Mouse (Mus musculus) midbrain, embryonic 14.5 days (tissue): ENCODE measurements around the gene Tmem263. TPM values are rescaled to one million over a fixed set of nuclear protein-coding genes. Genes with fewer than 3 reads are reported as not detected.

Experiments used
- ATAC-seq: fragments of 200-750 bp; cut with Nextera tagmentation; 2 replicates; pipeline ENCODE4 v1.8.0; 2017; ENCODE audit warnings: moderate number of reproducible peaks, moderate library complexity; ENCODE audit not compliant: low FRiP score, low TSS enrichment
- DNase-seq: peaks from one replicate; pipeline ENCODE4 v3.0.0-alpha.2; 2015
- H3K27ac ChIP-seq: fragments of 300-500 bp; sonication (generic); replicated peaks from 2 replicates; pipeline ENCODE4 v1.5.1; 2014; ENCODE audit warnings: mild to moderate bottlenecking, low read depth, low read length, moderate library complexity
- H3K27me3 ChIP-seq: fragments of 300-500 bp; sonication (generic); 2 replicates; pipeline ENCODE4 v1.6.1; 2014; ENCODE audit warnings: low read length, control low read depth, mixed read lengths; ENCODE audit not compliant: control insufficient read depth, insufficient read depth
- H3K36me3 ChIP-seq: fragments of 300-500 bp; sonication (generic); 2 replicates; pipeline ENCODE4 v1.6.1; 2014; ENCODE audit warnings: low read length, control low read depth; ENCODE audit not compliant: control insufficient read depth, insufficient read depth
- H3K4me1 ChIP-seq: fragments of 300-500 bp; sonication (generic); 2 replicates; pipeline ENCODE4 v1.6.1; 2014; ENCODE audit warnings: mild to moderate bottlenecking, antibody characterized with exemption, low read length, control low read depth; ENCODE audit not compliant: control insufficient read depth, insufficient read depth
- H3K4me2 ChIP-seq: fragments of 300-500 bp; sonication (generic); 2 replicates; pipeline ENCODE4 v1.6.1; 2014; ENCODE audit warnings: mild to moderate bottlenecking, low read length, moderate library complexity
- H3K4me3 ChIP-seq: fragments of 300-500 bp; sonication (generic); replicated peaks from 2 replicates; pipeline ENCODE4 v1.5.1; 2014; ENCODE audit warnings: low read depth, low read length
- H3K9ac ChIP-seq: fragments of 300-500 bp; sonication (generic); replicated peaks from 2 replicates; pipeline ENCODE4 v1.6.1; 2014; ENCODE audit warnings: mild to moderate bottlenecking, low read length, moderate library complexity
- H3K9me3 ChIP-seq: fragments of 300-500 bp; sonication (generic); 2 replicates; pipeline ENCODE4 v1.6.1; 2016; ENCODE audit warnings: low read length, control low read depth, mixed read lengths; ENCODE audit not compliant: control insufficient read depth
- WGBS: fragments of 180-500 bp; shearing (Covaris S2); extraction: QIAGEN DNeasy Blood & Tissue Kit; methylation state at CpG from one replicate; pipeline ENCODE4 v1.1.7; 2014; 5-methylcytosine and 5-hydroxymethylcytosine counted together
- polyA plus RNA-seq: library from polyadenylated mRNA; unstranded; fragments of >200 nt; fragmentation: Nextera tagmentation; extraction: Ambion mirVana; gene quantifications from 2 replicates; pipeline ENCODE4 v1.2.1, GENCODE M21; 2014

The Tmem263 gene
- polyA plus RNA-seq, 1 experiment from 2014 or later: 50.6 TPM

GRCm38 (mm10) chr10:85159989-85160619, 57.7 kb downstream of the Tmem263 start:
- Histone ChIP-seq H3K27me3 (no peaks in the 10 kb centered on the region), H3K9ac (no peak overlapping the region), H3K36me3 (no peaks in the 10 kb centered on the region), H3K4me1 (peaks cover 6% of the 10 kb centered on the region; the same call in 1 of the 2 replicates), H3K4me3 (no peak overlapping the region), H3K27ac (no peak overlapping the region), H3K9me3 (no peaks in the 10 kb centered on the region), H3K4me2 (no peak overlapping the region)
- 96% methylated on average over 1 of the region's 1 CpGs for WGBS
- ATAC-seq (no peak), DNase-seq (no peak)

GRCm38 (mm10) chr10:85161745-85162351, 59.4 kb downstream of the Tmem263 start:
- H3K4me1 ChIP-seq: peaks cover 6% of the 10 kb centered on the region; the same call in 1 of the 2 replicates
- no peaks in the 10 kb centered on the region for H3K9me3 ChIP-seq
- no peaks in the 10 kb centered on the region for H3K36me3 ChIP-seq
- 0 out of 2 replicates have a peak overlapping the region, but pooled peaks have one; percentile 38 for H3K27ac ChIP-seq
- DNase-seq (peak; percentile 76), ATAC-seq (no peak)
- H3K9ac ChIP-seq: no peak overlapping the region
- no peaks in the 10 kb centered on the region for H3K27me3 ChIP-seq
- 80% methylated on average over 5 of the region's 5 CpGs for WGBS
- H3K4me2 ChIP-seq: peak overlapping the region; percentile 19; the same call in 1 of the 2 replicates
- no peak overlapping the region for H3K4me3 ChIP-seq

- 90% methylated on average over 13 of the region's 13 CpGs for WGBS
- H3K9ac ChIP-seq: no peak overlapping the region
- no peak for DNase-seq
- no peaks in the 10 kb centered on the region for H3K9me3 ChIP-seq
- H3K4me2 ChIP-seq: no peak overlapping the region
- H3K36me3 ChIP-seq: no peaks in the 10 kb centered on the region
- no peaks in the 10 kb centered on the region for H3K27me3 ChIP-seq
- no peak overlapping the region for H3K4me3 ChIP-seq
- H3K4me1 ChIP-seq: peaks cover 6% of the 10 kb centered on the region; the same call in 1 of the 2 replicates
- no peak for ATAC-seq
- H3K27ac ChIP-seq: no peak overlapping the region
Measured at GRCm38 (mm10) chr10:85164791-85165190, 62.4 kb downstream of the Tmem263 start.

- ATAC-seq (no peak), DNase-seq (no peak)
- Histone ChIP-seq H3K27ac (no peak overlapping the region), H3K4me1 (peaks cover 6% of the 10 kb centered on the region; the same call in 1 of the 2 replicates), H3K4me2 (no peak overlapping the region), H3K36me3 (no peaks in the 10 kb centered on the region), H3K27me3 (no peaks in the 10 kb centered on the region), H3K9me3 (no peaks in the 10 kb centered on the region), H3K4me3 (no peak overlapping the region), H3K9ac (no peak overlapping the region)
- 85% methylated on average over 5 of the region's 5 CpGs for WGBS
Measured at GRCm38 (mm10) chr10:85165306-85165705, 62.9 kb downstream of the Tmem263 start.

Other genes with a start within 250 kb of the Tmem263 start
- gene Ric8b, start 185.0 kb upstream of the Tmem263 start, polyA plus RNA-seq: 44.7 and 48.5 TPM in 2 replicates
- gene Fhl4, start 132 bp upstream of the Tmem263 start, polyA plus RNA-seq: 2.7 and 3.0 TPM in 2 replicates
- gene Mterf2, start 25.4 kb downstream of the Tmem263 start, polyA plus RNA-seq: 31.3 and 35.7 TPM in 2 replicates
- gene Cry1, start 82.4 kb downstream of the Tmem263 start, polyA plus RNA-seq: 26.1 and 40.3 TPM in 2 replicates